Mouse (Mus musculus) lung, postnatal 14 days (tissue): ENCODE data around the gene F2.
"Not testable (repeated sequence)": the region's sequence is repeated elsewhere in the genome, so short reads cannot be mapped to it uniquely, and the experiment has no call there.

ENCODE experiments used
- DNase-seq: peaks from one replicate; pipeline ENCODE4 v3.0.0; 2021

Gene F2

GRCm38 (mm10) chr2:91645811-91646210, 9.6 kb upstream of the F2 start:
- DNase-seq = no peak

GRCm38 (mm10) chr2:91645354-91645753, 9.1 kb upstream of the F2 start:
- no peak for DNase-seq

GRCm38 (mm10) chr2:91644021-91644420, 7.8 kb upstream of the F2 start:
- no peak for DNase-seq

- no peak for DNase-seq
Measured at GRCm38 (mm10) chr2:91642825-91643415, 6.7 kb upstream of the F2 start.

- DNase-seq = no peak
Measured at GRCm38 (mm10) chr2:91638931-91639330, 2.7 kb upstream of the F2 start.

- DNase-seq = no peak
Measured at GRCm38 (mm10) chr2:91636727-91637338, 619 bp upstream of the F2 start.

- no peak for DNase-seq
Measured at GRCm38 (mm10) chr2:91635486-91635885, 728 bp downstream of the F2 start.

GRCm38 (mm10) chr2:91634841-91635240, 1.4 kb downstream of the F2 start:
- DNase-seq = no peak

GRCm38 (mm10) chr2:91633334-91633977, 2.8 kb downstream of the F2 start:
- no peak for DNase-seq

GRCm38 (mm10) chr2:91632316-91632715, 3.9 kb downstream of the F2 start:
- no peak for DNase-seq

GRCm38 (mm10) chr2:91631826-91632225, 4.4 kb downstream of the F2 start:
- no peak for DNase-seq

- DNase-seq = no peak
Measured at GRCm38 (mm10) chr2:91630384-91630783, 5.8 kb downstream of the F2 start.

GRCm38 (mm10) chr2:91629682-91630081, 6.5 kb downstream of the F2 start:
- no peak for DNase-seq

- no peak for DNase-seq
Measured at GRCm38 (mm10) chr2:91628171-91628570, 8.0 kb downstream of the F2 start.

- no peak for DNase-seq
Measured at GRCm38 (mm10) chr2:91627486-91627885, 8.7 kb downstream of the F2 start.

- DNase-seq = not testable (repeated sequence)
Measured at GRCm38 (mm10) chr2:91623366-91623765, 12.8 kb downstream of the F2 start.

- DNase-seq = no peak
Measured at GRCm38 (mm10) chr2:91622356-91622755, 13.9 kb downstream of the F2 start.

- not testable (repeated sequence) for DNase-seq
Measured at GRCm38 (mm10) chr2:91609370-91609769, 26.8 kb downstream of the F2 start.

GRCm38 (mm10) chr2:91602389-91602788, 33.8 kb downstream of the F2 start:
- DNase-seq = no peak

GRCm38 (mm10) chr2:91600475-91600874, 35.7 kb downstream of the F2 start:
- no peak for DNase-seq

- DNase-seq = no peak
Measured at GRCm38 (mm10) chr2:91586242-91586641, 50.0 kb downstream of the F2 start.

GRCm38 (mm10) chr2:91580894-91581293, 55.3 kb downstream of the F2 start:
- DNase-seq = no peak
